Mouse (Mus musculus): ENCODE measurements around the gene Crtc1.

Crtc1 gene

GRCm38 (mm10) chr8:70462516-70462813, 23.1 kb upstream of the Crtc1 start:
- no peak for DNase-seq (ENCODE audit: low read depth)

DNA sequence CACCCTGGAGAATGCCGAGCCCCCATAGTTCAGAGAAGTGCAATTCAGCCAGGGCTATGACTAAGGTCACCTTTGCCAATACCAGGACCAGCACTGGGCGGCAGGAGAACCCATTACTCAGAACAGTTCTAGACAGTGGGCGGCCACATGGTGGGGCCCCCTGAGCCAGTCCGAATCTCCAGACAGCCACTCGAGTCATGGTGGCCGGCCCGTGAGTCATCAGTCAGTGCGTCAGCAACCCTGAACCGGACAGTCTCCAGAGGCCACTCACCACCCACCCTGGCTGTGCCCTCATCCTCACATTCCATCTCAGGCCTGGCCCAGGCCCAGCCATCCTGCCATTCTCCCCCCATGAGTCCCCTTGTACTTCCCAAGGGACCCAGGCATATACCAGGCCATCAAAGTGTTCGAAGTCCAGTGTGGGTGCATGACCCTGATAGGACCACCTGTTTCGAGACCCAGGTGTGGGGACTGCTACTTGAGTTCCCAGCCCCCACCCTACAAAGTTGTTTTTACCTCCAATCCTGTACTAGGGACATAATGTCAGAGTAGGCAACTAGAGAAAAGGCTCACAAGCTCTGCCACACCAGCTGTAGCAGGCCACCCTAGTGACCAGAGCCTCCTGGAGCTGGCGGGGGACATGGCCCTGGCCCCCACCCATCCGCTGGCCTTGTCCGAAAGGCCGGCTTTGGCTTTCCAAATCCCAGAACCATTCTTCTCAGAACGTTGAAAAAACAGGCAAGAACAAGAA, 22.6 kb upstream of the Crtc1 start:
- peak; percentile 45 for DNase-seq (ENCODE audit: low read depth)

- DNase-seq (ENCODE audit: low read depth): no peak
Observed at GRCm38 (mm10) chr8:70460606-70461005, 21.2 kb upstream of the Crtc1 start.

GRCm38 (mm10) chr8:70460199-70460598, 20.8 kb upstream of the Crtc1 start:
- DNase-seq (ENCODE audit: low read depth): no peak

DNA sequence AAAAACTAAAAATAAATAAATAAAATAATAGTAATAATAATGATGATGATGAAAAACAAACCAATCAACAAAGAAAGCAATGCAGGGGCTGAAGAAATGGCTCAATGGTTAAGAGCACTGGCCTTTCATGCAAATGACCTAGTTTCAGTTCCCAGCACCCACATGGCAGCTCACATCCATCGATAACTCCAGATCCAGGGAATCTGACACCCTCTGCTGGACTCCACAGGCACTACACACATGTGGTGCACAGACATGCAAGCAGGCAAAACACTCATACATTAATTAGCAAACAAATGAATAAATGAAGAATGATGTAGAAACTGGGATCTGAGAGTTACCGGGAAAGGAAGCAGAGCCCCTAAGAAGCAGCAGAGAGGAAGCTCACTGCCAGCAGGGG, 20.3 kb upstream of the Crtc1 start:
- DNase-seq (ENCODE audit: low read depth): no peak

DNA sequence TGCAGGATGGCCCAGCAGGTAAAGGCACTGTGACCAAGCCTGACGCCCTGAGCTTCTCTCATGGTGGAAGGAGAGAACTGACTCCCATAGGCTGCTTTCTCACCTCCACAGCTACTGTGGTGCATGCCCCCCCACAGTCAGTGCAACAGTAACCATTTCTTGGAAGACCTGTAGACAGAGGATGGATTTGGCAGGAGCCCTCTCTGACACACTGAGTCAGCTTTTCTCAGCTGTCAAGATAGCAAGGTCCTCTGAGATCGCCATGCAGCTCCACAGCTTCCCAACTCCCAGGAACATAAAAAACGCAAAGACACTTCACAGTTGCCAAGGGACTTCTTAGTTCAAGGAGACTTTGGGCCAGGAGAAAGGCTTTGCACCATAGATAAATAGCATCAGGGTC, 19.1 kb upstream of the Crtc1 start:
- no peak for DNase-seq (ENCODE audit: low read depth)

GRCm38 (mm10) chr8:70457882-70458281, 18.5 kb upstream of the Crtc1 start:
- DNase-seq (ENCODE audit: low read depth): no peak

- DNase-seq (ENCODE audit: low read depth): peak; percentile 71
Observed at GRCm38 (mm10) chr8:70456996-70457395, 17.6 kb upstream of the Crtc1 start.

GRCm38 (mm10) chr8:70453852-70454251, 14.5 kb upstream of the Crtc1 start:
- no peak for DNase-seq (ENCODE audit: low read depth)

- no peak for DNase-seq (ENCODE audit: low read depth)
Observed at GRCm38 (mm10) chr8:70452196-70452966, 13.0 kb upstream of the Crtc1 start.

DNA sequence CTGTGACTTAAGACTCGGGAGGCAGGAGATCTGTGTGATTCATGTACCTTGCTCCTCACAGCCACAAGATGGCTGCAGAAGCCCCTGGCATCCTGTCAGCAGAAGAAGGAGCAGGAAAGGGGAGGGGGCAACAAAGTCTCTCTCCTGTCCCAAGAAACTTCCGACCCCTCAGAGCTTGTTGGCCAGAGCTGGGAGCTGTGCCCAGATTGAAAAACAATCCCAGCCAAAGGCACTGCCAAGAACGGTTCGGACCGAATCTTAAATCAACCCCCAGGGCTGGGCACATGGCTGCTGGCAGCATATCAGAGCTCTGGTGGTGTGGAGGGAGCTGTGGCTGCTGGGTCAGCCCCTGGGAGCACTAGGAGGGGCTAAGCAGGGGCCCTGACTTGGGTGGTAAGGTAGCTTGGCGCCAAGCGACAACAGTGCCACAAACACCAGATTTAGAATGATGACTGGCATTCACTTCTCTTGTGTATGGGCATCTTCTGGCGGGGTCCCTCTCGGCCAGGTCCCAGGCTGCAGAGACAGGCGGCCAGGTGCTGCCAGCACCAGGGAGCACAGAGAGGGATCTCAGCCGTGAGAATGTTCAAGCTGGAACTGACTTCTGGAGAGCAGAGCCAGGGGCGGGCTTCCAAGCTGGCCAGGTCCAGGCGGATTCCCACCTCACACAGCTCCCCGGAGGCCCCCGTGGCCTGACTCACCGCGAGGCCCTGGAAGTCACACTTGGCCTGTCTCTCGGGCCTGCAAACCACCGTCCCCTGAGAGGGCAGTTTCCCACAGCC, 8.5 kb upstream of the Crtc1 start:
- DNase-seq (ENCODE audit: low read depth): no peak

DNA sequence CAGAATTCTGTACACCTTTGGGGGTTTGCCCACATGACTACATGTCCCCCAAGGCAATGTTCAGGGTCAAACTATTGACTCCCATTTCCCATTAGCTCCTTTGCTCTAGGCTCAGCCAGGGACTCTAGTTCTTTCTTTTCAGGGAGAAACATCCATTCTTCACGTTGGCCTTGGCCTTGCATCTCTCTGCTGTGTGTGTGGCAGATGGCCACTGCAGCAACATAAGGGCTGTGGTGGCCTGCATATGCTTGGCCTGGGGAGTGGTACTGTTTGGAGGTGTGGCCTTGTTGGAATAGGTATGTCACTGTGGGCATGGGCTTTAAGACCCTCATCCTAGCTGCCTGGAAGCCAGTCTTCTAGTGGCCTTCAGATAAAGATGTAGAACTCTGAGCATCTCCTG, 6.6 kb upstream of the Crtc1 start:
- DNase-seq (ENCODE audit: low read depth): no peak

DNA sequence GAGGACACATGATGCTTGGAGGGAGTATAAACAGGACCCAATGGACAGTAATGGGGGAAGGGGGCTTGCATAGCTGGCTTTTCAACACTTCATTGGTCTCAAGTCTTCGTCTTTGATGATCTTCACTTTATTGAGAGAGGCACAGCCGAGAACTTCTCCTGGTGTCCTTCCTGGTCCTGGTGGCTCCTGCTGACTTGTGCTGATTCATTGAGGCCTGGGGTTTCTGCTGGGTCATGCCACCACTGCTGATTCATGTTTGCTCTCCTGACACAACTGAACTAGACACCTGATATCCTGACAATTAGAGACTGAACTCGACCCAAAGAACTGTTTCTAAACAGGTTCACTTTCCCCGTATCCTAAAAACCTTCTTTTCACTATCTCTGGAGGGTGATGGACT, 3.9 kb upstream of the Crtc1 start:
- DNase-seq (ENCODE audit: low read depth): peak; percentile 67

DNA sequence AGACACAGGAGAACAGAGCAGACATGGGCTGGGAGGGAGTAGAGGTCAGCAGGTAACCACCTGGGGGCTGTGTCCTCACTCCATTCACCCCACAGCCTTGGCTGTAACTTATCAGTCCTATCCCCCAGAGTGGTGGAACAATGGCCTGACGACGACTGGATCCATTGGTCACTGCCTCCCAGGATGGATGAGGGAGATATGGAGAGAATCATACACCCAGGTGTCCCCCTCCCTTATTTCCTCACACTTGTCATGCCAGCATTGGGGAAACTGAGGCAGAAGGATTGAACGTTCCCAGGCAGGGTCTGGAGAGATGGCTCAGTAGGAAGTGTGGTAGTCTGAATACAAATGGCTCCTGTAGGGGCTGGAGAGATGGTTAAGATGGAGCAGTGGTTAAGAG, 2.2 kb upstream of the Crtc1 start:
- DNase-seq (ENCODE audit: low read depth): no peak

GRCm38 (mm10) chr8:70440246-70440645, 867 bp upstream of the Crtc1 start:
- DNase-seq (ENCODE audit: low read depth): peak; percentile 60

DNA sequence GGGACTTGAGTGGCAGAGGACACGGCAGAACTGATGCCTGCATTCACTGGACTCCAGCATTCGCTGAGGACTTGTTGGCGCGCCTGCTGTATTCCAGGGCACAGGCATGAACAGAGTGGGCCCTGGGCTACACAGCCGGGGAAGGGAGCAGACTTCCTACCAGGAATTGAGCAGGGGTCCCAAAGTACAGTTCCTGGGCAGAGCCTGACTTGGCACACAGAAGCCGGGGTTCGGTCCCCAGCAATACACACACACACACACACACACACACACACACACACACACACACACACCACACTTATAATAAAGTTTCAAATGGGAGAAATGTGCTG, 435 bp upstream of the Crtc1 start:
- no peak for DNase-seq (ENCODE audit: low read depth)

- no peak for DNase-seq (ENCODE audit: low read depth)
Observed at GRCm38 (mm10) chr8:70438423-70438822, 956 bp downstream of the Crtc1 start.

- DNase-seq (ENCODE audit: low read depth): no peak
Observed at GRCm38 (mm10) chr8:70435156-70435555, 4.2 kb downstream of the Crtc1 start.

GRCm38 (mm10) chr8:70432991-70433536, 6.3 kb downstream of the Crtc1 start:
- DNase-seq (ENCODE audit: low read depth): no peak

- DNase-seq (ENCODE audit: low read depth): no peak
Observed at GRCm38 (mm10) chr8:70431213-70431612, 8.2 kb downstream of the Crtc1 start.

GRCm38 (mm10) chr8:70426300-70426907, 13.0 kb downstream of the Crtc1 start:
- peak; percentile 90 for DNase-seq (ENCODE audit: low read depth)

DNA sequence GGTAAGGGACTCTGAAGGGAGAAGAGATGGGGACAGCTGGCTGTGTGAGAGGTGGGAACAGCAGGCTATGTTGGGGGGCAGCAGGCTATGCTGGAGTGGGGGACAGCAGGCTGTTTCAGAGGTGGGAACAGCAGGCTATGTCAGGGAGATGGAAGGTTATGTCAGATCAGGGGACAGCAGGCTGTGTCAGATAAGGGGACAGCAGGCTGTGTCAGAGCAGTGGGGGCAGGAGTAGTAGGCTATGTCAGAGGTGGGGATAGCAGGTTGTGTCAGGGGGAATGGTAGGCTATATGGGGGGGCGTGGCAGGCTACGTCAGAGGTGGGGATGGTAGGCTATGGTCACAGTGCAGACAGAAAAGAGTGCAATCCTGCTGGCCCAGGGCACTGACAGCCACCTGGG, 16.7 kb downstream of the Crtc1 start:
- DNase-seq (ENCODE audit: low read depth): no peak

Measured in 416B (cell line).